Mouse (Mus musculus) hindbrain, embryonic 11.5 days (tissue): ENCODE data around the gene Arpc3. TPM values are rescaled to one million over a fixed set of nuclear protein-coding genes. Genes with fewer than 3 reads are reported as not detected.

Source experiments
- ATAC-seq: fragments of 200-750 bp; cut with Nextera tagmentation; 2 replicates; pipeline ENCODE4 v1.8.0; 2017; ENCODE audit warnings: mild to moderate bottlenecking, moderate TSS enrichment, moderate library complexity; ENCODE audit not compliant: low FRiP score
- DNase-seq: peaks from one replicate; pipeline ENCODE4 v3.0.0-alpha.2; 2015; ENCODE audit warnings: low spot score
- H3K27ac ChIP-seq: fragments of 300-500 bp; sonication (generic); 2 replicates; pipeline ENCODE4 v1.5.1; 2014; ENCODE audit warnings: mild to moderate bottlenecking, low read depth, low read length
- H3K27me3 ChIP-seq: fragments of 300-500 bp; sonication (generic); 2 replicates; pipeline ENCODE4 v1.6.1; 2014; ENCODE audit warnings: mild to moderate bottlenecking, low read length, moderate library complexity, mixed read lengths; ENCODE audit not compliant: control insufficient read depth, insufficient read depth
- H3K36me3 ChIP-seq: fragments of 300-500 bp; sonication (generic); 2 replicates; pipeline ENCODE4 v1.6.1; 2014; ENCODE audit warnings: mild to moderate bottlenecking, low read length, moderate library complexity, mixed read lengths; ENCODE audit not compliant: control insufficient read depth, insufficient read depth
- H3K4me1 ChIP-seq: fragments of 300-500 bp; sonication (generic); replicated peaks from 2 replicates; pipeline ENCODE4 v1.6.1; 2014; ENCODE audit warnings: low read length, mixed read lengths; ENCODE audit not compliant: control insufficient read depth, insufficient read depth
- H3K4me2 ChIP-seq: fragments of 300-500 bp; sonication (generic); replicated peaks from 2 replicates; pipeline ENCODE4 v1.6.1; 2014; ENCODE audit warnings: mild to moderate bottlenecking, low read depth, low read length
- H3K4me3 ChIP-seq: fragments of 300-500 bp; sonication (generic); 2 replicates; pipeline ENCODE4 v1.5.1; 2014; ENCODE audit warnings: low read depth, low read length
- H3K9ac ChIP-seq: fragments of 300-500 bp; sonication (generic); 2 replicates; pipeline ENCODE4 v1.6.1; 2014; ENCODE audit warnings: low read depth, low read length
- H3K9me3 ChIP-seq: fragments of 300-500 bp; sonication (generic); 2 replicates; pipeline ENCODE4 v1.6.1; 2016; ENCODE audit warnings: low read length; ENCODE audit not compliant: control insufficient read depth
- WGBS: fragments of 180-500 bp; shearing (Covaris S2); extraction: QIAGEN DNeasy Blood & Tissue Kit; methylation state at CpG from one replicate; pipeline ENCODE4 v1.1.7; 2014; 5-methylcytosine and 5-hydroxymethylcytosine counted together
- polyA plus RNA-seq: library from polyadenylated mRNA; unstranded; fragments of >200 nt; fragmentation: Nextera tagmentation; extraction: Ambion mirVana; gene quantifications from 2 replicates; pipeline ENCODE4 v1.2.1, GENCODE M21; 2014

The Arpc3 gene
- polyA plus RNA-seq, 1 experiment from 2014 or later = 53.8 TPM

DNA sequence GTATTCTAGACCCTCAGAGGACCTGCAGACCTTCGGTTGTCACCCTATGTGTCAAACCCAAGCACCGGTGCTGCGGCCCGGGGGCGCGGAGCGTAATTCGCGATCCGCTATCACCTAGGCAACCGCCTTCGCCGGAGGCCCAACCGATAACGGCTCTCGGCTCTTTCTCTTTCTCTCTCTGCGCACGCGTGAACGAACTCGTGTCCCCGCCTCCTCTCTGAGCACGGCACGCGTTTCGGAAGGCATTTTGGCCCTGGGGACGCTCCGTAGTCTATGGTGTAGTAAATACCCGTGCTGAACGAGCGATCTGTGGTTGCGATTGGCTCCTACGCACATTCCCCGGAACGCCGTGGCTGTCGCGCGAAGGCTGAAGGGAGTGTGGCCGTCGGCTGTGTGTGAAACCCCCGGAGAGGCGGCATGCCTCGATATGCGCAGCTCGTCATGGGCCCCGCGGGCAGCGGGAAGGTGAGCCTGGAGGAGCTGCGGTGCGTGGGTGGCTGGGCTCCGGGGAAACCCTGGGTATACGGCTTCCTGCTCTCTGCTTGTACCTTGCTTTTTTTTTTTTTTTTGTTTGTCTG, 19.4 kb upstream of the Arpc3 start, which contains the start of gene Fam216a:
Fam216a (minus strand) TSS at position 173 of the 578 bp plus-strand sequence.
- Histone ChIP-seq H3K4me1 (no peaks in the 10 kb centered on the region; the same call in 1 of the 2 replicates), H3K27me3 (no peaks in the 10 kb centered on the region), H3K9ac (peak within 1 kb of the TSS; percentile 68), H3K27ac (peak within 1 kb of the TSS; percentile 95), H3K36me3 (peaks cover 6% of the 10 kb centered on the region; the same call in 1 of the 2 replicates), H3K4me2 (peak within 1 kb of the TSS; percentile 56), H3K4me3 (peak within 1 kb of the TSS; percentile 70), H3K9me3 (no peaks in the 10 kb centered on the region)
- WGBS = under 1% methylated on average over 53 of the region's 53 CpGs
- DNase-seq (peak; percentile 100), ATAC-seq (peak; percentile 93)

DNA sequence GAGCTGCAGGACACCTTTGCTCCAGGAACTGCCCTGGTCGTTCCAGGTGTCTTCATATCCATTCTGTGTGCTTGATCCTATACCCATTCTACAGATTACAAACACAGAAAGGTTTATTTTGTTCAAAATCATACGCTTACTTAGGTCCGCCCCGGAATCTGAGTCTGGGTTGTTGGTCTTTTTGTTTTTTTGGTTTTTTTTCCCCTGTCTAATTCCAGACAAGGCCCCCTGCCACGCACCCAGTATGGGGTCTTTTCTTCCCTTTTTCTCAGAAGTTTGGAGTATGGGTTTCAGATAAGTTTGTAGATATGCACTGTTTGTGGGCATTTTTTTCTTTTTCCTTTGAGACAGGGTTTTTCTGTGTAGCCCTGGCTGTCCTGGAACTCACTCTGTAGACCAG, 18.8 kb upstream of the Arpc3 start:
- H3K36me3 ChIP-seq = peaks cover 4% of the 10 kb centered on the region; the same call in 1 of the 2 replicates
- no peaks in the 10 kb centered on the region; the same call in 1 of the 2 replicates for H3K4me1 ChIP-seq
- H3K4me2 ChIP-seq = peak overlapping the region; percentile 56
- ATAC-seq (no peak; the same call in 1 of the 2 replicates), DNase-seq (no peak)
- no peaks in the 10 kb centered on the region for H3K9me3 ChIP-seq
- H3K27ac ChIP-seq = peak overlapping the region; percentile 95
- H3K27me3 ChIP-seq = no peaks in the 10 kb centered on the region
- H3K4me3 ChIP-seq = peak overlapping the region; percentile 70
- peak overlapping the region; percentile 68 for H3K9ac ChIP-seq
- WGBS = 7% methylated on average over 5 of the region's 5 CpGs

DNA sequence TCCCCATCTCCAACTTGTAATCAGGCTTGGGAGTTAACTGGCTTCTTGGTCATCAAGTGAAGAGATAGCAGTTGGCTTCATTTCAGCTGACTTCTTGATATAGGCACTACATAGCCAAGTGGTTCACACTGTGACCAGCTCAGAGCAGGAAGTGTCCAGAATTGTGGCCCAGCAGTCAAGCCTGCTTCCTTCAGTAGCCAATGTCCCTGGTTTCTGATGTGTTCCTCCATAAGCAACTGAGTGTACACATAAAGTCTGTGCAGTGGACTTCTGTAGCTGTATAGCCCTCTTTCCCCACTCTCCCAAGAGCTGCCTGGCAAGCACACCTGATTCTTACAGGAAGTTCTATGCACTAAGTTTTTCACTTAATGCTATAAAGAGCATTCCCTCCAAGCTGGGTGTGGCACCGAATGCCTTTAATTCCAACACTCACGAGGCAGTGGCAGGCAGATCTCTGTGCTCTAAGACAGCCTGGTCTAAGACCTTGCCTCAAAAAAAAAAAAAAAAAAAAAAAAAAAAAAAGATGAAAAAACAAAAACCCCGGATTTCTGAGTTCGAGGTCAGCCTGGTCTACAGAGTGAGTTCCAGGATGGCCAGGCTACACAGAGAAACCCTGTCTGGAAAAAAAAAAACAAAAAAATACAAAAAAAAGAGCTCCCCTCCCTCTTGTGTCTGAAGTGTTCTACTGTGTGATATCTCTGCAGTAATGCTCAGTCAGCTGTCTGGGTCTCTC, 14.4 kb upstream of the Arpc3 start:
- WGBS = 97% methylated on average over 4 of the region's 4 CpGs
- Histone ChIP-seq H3K27ac (no peak overlapping the region), H3K9me3 (no peaks in the 10 kb centered on the region), H3K27me3 (no peaks in the 10 kb centered on the region), H3K4me3 (no peak overlapping the region), H3K9ac (no peak overlapping the region), H3K4me1 (no peaks in the 10 kb centered on the region; the same call in 1 of the 2 replicates), H3K4me2 (no peak overlapping the region), H3K36me3 (peaks cover 7% of the 10 kb centered on the region; the same call in 1 of the 2 replicates)
- ATAC-seq (no peak), DNase-seq (no peak)

DNA sequence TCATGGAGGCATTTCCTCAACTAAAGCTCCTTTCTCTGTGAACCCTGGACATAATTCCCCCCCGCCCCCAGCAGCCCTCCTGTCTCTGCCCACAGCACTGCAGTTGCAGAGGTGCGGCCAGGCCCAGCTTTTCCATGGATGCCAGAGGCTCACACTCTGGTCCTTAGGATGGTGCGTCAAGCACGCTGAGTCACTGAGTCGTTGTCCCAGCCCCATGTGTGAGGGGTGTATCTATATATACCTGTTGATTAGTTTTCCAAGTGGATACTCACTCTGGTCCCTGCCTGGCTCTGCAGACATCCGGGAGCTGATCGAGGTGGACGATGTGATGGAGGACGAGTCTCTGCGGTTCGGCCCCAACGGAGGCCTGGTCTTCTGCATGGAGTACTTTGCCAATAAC, 13.5 kb upstream of the Arpc3 start:
- Histone ChIP-seq H3K27me3 (no peaks in the 10 kb centered on the region), H3K4me3 (no peak overlapping the region), H3K36me3 (peaks cover 9% of the 10 kb centered on the region; the same call in 1 of the 2 replicates), H3K9ac (no peak overlapping the region), H3K27ac (no peak overlapping the region), H3K4me1 (no peaks in the 10 kb centered on the region; the same call in 1 of the 2 replicates), H3K4me2 (no peak overlapping the region), H3K9me3 (no peaks in the 10 kb centered on the region)
- ATAC-seq (no peak), DNase-seq (no peak)
- WGBS = 93% methylated on average over 12 of the region's 12 CpGs

DNA sequence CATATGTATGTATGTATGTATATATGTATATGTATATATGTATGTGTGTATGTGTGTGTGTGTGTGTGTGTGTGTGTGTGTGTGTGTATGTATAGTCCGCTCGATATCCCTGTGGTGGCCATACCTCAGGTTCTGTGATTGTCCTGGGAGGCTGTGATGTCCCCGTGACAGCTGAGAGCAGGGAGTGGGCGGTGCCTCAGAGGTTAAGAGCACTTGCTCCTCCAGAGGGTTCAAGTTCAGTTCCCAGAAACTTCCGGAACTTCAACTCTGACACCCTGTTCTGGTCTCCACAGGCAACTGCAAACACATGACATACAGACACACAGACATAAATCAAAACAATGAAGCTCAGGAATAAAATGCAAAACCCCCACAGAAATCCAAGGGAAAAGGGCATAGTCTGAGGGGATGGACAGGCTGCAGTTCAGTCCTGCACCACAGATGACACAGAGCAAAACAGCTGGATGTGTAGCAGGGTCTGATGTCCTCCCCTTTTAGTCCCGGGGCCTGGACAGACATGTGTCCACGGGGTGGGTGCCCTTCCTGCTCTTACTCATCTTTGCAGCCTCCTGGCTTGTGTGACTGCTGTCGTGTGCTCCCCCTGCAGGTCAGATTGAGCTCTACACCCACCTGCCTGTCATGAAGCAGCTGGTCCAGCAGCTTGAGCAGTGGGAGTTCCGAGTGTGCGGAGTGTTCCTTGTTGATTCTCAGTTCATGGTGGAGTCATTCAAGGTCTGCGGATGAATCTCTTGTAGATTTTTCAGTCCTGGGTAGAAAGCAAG, 12.1 kb upstream of the Arpc3 start:
- H3K4me1 ChIP-seq = no peaks in the 10 kb centered on the region
- ATAC-seq (peak; percentile 49; the same call in 1 of the 2 replicates), DNase-seq (peak; percentile 87)
- H3K9ac ChIP-seq = no peak overlapping the region
- H3K36me3 ChIP-seq = peaks cover 9% of the 10 kb centered on the region; the same call in 1 of the 2 replicates
- no peak overlapping the region for H3K27ac ChIP-seq
- H3K4me2 ChIP-seq = no peak overlapping the region
- no peak overlapping the region for H3K4me3 ChIP-seq
- 64% methylated on average over 11 of the region's 11 CpGs for WGBS
- H3K9me3 ChIP-seq = no peaks in the 10 kb centered on the region
- no peaks in the 10 kb centered on the region for H3K27me3 ChIP-seq

DNA sequence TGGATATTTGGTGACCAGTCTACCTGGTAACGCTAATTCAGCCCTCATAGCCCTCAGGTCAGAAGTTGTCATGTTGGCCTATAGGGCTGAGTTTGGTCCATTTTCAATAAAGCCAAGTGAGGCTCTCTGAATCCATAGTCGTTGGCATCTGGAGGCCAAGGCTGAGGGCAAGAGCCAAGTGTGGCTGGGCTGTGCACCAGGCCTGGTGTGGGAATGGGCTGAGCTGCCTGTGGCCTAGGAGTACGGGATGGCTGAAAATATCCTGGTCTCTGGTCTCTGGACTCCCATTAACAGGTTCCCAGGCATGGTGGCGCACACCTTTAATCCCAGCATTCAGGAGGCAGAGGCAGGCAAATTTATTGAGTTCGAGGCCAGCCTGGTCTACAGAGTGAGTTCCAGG, 1.7 kb upstream of the Arpc3 start:
- no peaks in the 10 kb centered on the region for H3K9me3 ChIP-seq
- H3K36me3 ChIP-seq = no peaks in the 10 kb centered on the region
- no peak overlapping the region for H3K4me2 ChIP-seq
- no peak overlapping the region for H3K27ac ChIP-seq
- H3K4me1 ChIP-seq = peaks cover 4% of the 10 kb centered on the region; the same call in 1 of the 2 replicates
- H3K27me3 ChIP-seq = no peaks in the 10 kb centered on the region
- H3K9ac ChIP-seq = no peak overlapping the region
- ATAC-seq (no peak), DNase-seq (no peak)
- 89% methylated on average over 5 of the region's 5 CpGs for WGBS
- no peak overlapping the region for H3K4me3 ChIP-seq

DNA sequence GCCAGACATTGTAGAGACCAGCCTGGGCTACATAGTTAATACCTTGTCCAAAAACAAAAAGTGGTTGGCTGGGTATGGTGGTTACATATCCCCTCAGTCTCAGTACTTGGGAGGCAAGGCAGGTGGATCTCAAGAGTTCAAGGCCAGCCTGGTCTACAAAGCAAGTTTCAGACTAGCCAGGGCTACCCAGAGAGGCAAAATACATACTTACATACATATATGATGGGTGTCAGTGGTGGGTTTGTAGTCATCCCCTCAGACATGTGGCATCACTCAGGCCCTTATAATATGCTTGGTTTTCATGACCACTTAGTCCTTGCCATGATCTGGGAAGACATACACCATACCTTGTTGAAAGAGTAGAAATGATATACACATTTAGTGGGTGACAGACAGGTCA, 1.0 kb upstream of the Arpc3 start:
- Histone ChIP-seq H3K27ac (no peak overlapping the region), H3K36me3 (no peaks in the 10 kb centered on the region), H3K9ac (no peak overlapping the region), H3K9me3 (no peaks in the 10 kb centered on the region), H3K27me3 (no peaks in the 10 kb centered on the region), H3K4me2 (no peak overlapping the region), H3K4me3 (no peak overlapping the region), H3K4me1 (peaks cover 4% of the 10 kb centered on the region; the same call in 1 of the 2 replicates)
- DNase-seq = no peak
- no peak for ATAC-seq

DNA sequence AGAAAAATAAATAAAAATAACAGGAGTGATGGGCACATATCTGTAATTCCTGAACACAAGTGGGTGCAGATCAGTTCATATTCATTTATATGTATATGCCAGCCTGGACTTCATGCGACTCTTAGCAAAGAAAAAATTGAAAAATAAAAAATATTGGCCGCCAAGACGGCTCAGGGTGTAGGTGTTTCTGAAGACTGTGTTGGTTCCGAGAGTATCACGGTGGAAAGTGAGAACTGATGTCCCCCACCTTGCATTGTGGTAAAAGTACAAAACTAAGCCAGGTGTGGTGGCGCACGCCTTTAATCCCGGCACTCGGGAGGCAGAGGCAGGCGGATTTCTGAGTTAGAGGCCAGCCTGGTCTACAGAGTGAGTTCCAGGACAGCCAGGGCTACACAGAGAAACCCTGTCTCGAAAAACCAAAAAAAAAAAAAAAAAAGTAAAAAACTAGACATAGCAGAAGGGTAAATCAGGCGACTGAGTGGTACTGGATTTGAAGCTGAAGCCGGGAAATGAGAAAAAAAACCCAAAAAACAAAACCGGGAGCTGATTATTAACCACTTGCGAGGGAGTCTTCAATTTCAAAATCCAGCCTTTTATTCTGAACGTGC, 396 bp upstream of the Arpc3 start:
- peak overlapping the region; percentile 83 for H3K4me3 ChIP-seq
- peak; percentile 45; the same call in 1 of the 2 replicates for ATAC-seq
- no peak overlapping the region; the same call in 1 of the 2 replicates for H3K4me2 ChIP-seq
- WGBS = 52% methylated on average over 15 of the region's 16 CpGs
- H3K9ac ChIP-seq = no peak overlapping the region; the same call in 1 of the 2 replicates
- no peak for DNase-seq
- no peaks in the 10 kb centered on the region for H3K9me3 ChIP-seq
- H3K27ac ChIP-seq = no peak overlapping the region
- no peaks in the 10 kb centered on the region for H3K36me3 ChIP-seq
- peaks cover 4% of the 10 kb centered on the region; the same call in 1 of the 2 replicates for H3K4me1 ChIP-seq
- H3K27me3 ChIP-seq = no peaks in the 10 kb centered on the region
